Mouse (Mus musculus) hindbrain, embryonic 12.5 days (tissue): ENCODE data around the gene Dlx2. TPM values are rescaled to one million over a fixed set of nuclear protein-coding genes. Genes with fewer than 3 reads are reported as not detected.

Experiments
- ATAC-seq: fragments of 200-750 bp; cut with Nextera tagmentation; 2 replicates; pipeline ENCODE4 v1.8.0; 2017; ENCODE audit warnings: moderate TSS enrichment; ENCODE audit not compliant: low FRiP score
- H3K27ac ChIP-seq: fragments of 300-500 bp; sonication (generic); 2 replicates; pipeline ENCODE4 v1.5.1; 2016; ENCODE audit warnings: mild to moderate bottlenecking
- H3K27me3 ChIP-seq: fragments of 300-500 bp; sonication (generic); 2 replicates; pipeline ENCODE4 v1.6.1; 2016; ENCODE audit warnings: mild to moderate bottlenecking
- H3K36me3 ChIP-seq: fragments of 300-500 bp; sonication (generic); 2 replicates; pipeline ENCODE4 v1.6.1; 2016; ENCODE audit warnings: mild to moderate bottlenecking
- H3K4me1 ChIP-seq: fragments of 300-500 bp; sonication (generic); 2 replicates; pipeline ENCODE4 v1.6.1; 2016
- H3K4me2 ChIP-seq: fragments of 300-500 bp; sonication (generic); replicated peaks from 2 replicates; pipeline ENCODE4 v1.6.1; 2016; ENCODE audit warnings: mild to moderate bottlenecking
- H3K4me3 ChIP-seq: fragments of 300-500 bp; sonication (generic); 2 replicates; pipeline ENCODE4 v1.5.1; 2016; ENCODE audit warnings: mild to moderate bottlenecking
- H3K9ac ChIP-seq: fragments of 300-500 bp; sonication (generic); 2 replicates; pipeline ENCODE4 v1.6.1; 2016; ENCODE audit warnings: mild to moderate bottlenecking, moderate library complexity
- H3K9me3 ChIP-seq: fragments of 300-500 bp; sonication (generic); replicated peaks from 2 replicates; pipeline ENCODE4 v1.6.1; 2016; ENCODE audit warnings: mild to moderate bottlenecking
- WGBS: fragments of 180-500 bp; shearing (Covaris S2); methylation state at CpG from one replicate; pipeline ENCODE4 v1.1.7; 2016; 5-methylcytosine and 5-hydroxymethylcytosine counted together
- polyA plus RNA-seq: library from polyadenylated mRNA; unstranded; fragments of >200 nt; fragmentation: Nextera tagmentation; extraction: Ambion mirVana; gene quantifications from 2 replicates; pipeline ENCODE4 v1.2.1, GENCODE M21; 2016

Dlx2 gene
- polyA plus RNA-seq, 1 experiment from 2014 or later, result 4.7 TPM

- Histone ChIP-seq H3K27ac (no peak overlapping the region), H3K4me1 (peaks cover 14% of the 10 kb centered on the region), H3K4me2 (no peak overlapping the region), H3K27me3 (peaks cover 95% of the 10 kb centered on the region), H3K4me3 (0 out of 2 replicates have a peak overlapping the region, but pooled peaks have one; percentile 11), H3K9ac (no peak overlapping the region), H3K36me3 (no peaks in the 10 kb centered on the region), H3K9me3 (no peaks in the 10 kb centered on the region)
- 11% methylated on average over 5 of the region's 5 CpGs for WGBS
- ATAC-seq, result no peak
Measured at GRCm38 (mm10) chr2:71533094-71533493, 13.5 kb downstream of the Dlx2 start.

DNA sequence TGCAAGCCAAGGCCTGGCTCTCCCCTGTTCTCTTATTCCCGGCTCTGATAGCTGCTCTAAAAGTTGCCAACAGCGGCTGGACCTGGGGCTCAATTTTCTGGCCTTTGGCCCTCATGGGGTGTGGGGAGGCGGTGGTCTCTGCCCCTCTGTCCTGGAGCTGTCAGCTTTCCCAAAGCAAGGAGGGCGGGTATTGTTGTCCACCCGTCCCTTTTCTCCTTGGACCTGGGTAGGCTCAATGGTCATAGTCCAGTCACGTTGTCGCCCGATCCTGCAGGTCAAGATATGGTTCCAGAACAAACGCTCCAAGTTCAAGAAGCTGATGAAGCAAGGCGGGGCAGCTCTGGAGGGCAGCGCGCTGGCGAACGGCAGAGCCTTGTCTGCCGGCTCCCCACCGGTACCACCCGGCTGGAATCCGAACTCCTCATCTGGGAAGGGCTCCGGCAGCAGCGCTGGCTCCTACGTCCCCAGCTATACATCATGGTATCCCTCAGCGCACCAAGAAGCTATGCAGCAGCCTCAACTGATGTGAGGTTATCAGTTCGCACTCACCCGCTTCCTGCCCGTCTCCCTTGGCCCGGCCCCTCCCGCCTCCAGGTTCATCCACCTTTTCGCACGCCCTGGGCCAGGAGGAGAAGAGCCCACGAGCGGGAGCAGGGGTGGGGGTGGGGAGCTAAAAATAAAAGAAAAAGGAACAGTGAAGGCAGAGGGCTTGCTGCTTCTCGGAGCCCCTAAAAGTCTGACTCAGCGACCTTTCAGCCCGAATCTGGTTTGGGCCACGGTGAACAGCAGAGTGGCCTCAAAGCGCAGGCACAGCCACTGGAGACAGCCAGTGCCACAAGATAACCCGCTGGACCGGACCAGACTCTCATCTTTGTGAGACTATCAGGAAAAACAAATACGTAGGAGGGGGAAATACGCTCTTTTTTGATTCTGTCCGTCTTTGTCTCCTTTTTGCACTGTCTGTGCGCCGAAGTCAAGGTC, 14.3 kb downstream of the Dlx2 start:
- 0 out of 2 replicates have a peak overlapping the region, but pooled peaks have one; percentile 11 for H3K4me3 ChIP-seq

DNA sequence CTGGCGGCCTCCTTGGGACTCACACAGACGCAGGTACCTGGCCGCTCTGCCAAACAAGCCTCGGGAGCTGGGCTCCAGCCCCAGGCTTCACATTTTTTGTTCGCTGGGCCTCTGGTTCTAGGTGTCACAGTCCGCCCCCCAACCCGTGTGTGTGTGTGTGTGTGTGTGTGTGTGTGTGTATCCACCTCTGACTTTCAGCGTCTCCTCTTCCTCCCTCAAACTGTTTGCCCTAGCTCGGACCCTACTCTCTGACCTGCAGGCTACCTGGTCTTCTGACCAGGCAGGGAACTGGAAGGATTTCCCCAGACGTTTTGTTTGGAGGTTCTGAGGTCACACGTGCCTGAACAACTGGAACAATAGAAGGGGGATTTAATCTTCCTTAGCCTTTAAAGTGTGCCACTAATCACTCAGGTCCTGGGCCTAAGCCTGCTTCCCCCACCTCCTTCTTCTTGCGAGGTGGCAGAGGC, 15.4 kb downstream of the Dlx2 start:
- no peak overlapping the region for H3K9ac ChIP-seq
- no peak overlapping the region for H3K27ac ChIP-seq
- H3K4me2 ChIP-seq, result peak overlapping the region; percentile 76
- WGBS, result under 1% methylated on average over 12 of the region's 12 CpGs
- H3K36me3 ChIP-seq, result no peaks in the 10 kb centered on the region
- H3K4me1 ChIP-seq, result peaks cover 14% of the 10 kb centered on the region
- peak overlapping the region; percentile 41 for H3K4me3 ChIP-seq
- no peak for ATAC-seq
- no peaks in the 10 kb centered on the region for H3K9me3 ChIP-seq
- peaks cover 95% of the 10 kb centered on the region for H3K27me3 ChIP-seq

More for the DNA sequence above, 14.3 kb downstream of the Dlx2 start:
- 1% methylated on average over 43 of the region's 43 CpGs for WGBS
- Histone ChIP-seq H3K9me3 (no peaks in the 10 kb centered on the region), H3K27me3 (peaks cover 95% of the 10 kb centered on the region), H3K9ac (no peak overlapping the region), H3K36me3 (no peaks in the 10 kb centered on the region), H3K4me1 (peaks cover 14% of the 10 kb centered on the region), H3K4me2 (peak overlapping the region; percentile 11; the same call in 1 of the 2 replicates), H3K27ac (no peak overlapping the region)
- ATAC-seq, result no peak

DNA sequence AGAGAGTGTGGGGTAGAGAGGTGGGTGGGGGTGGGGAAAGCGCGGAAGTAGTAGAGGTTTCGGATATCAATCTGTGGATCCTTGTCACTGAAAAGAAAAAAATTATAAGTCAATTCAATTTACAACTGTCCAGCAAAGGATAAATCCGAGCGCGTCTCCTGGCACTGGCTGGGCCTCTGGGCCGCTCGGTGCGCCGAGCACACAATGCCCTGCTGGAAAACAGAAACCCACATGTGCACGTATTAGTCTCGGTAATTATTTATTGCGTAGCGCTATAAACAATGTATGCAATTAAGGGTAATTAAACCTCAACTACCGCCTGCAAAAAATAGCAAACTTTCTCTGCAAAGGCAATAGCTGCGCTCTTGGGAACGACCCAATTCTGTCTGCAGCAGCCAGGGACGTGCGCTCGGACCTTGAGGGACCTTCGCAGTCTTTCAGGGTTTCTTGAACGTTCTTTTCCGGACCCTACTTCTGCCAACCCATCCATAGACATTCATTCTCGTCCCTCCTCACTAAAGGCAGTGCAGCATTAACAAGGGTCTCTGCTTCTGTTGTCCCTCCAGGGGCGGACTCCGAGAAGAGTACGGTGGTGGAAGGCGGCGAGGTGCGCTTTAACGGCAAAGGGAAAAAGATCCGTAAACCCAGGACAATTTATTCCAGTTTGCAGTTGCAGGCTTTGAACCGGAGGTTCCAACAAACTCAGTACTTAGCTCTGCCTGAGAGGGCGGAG, 16.0 kb downstream of the Dlx2 start:
- H3K27ac ChIP-seq, result no peak overlapping the region
- peaks cover 97% of the 10 kb centered on the region for H3K27me3 ChIP-seq
- peak overlapping the region; percentile 76 for H3K4me2 ChIP-seq
- no peaks in the 10 kb centered on the region for H3K36me3 ChIP-seq
- 1% methylated on average over 34 of the region's 34 CpGs for WGBS
- H3K4me1 ChIP-seq, result peaks cover 14% of the 10 kb centered on the region
- peak overlapping the region; percentile 41 for H3K4me3 ChIP-seq
- H3K9ac ChIP-seq, result no peak overlapping the region
- H3K9me3 ChIP-seq, result no peaks in the 10 kb centered on the region
- no peak for ATAC-seq

- WGBS, result under 1% methylated on average over 48 of the region's 60 CpGs
- peak overlapping the region; percentile 76 for H3K4me2 ChIP-seq
- H3K27me3 ChIP-seq, result peaks cover 99% of the 10 kb centered on the region
- H3K4me1 ChIP-seq, result peaks cover 14% of the 10 kb centered on the region
- peak; percentile 93 for ATAC-seq
- peak overlapping the region; percentile 44 for H3K9ac ChIP-seq
- H3K27ac ChIP-seq, result peak overlapping the region; percentile 57; the same call in 1 of the 2 replicates
- H3K9me3 ChIP-seq, result no peaks in the 10 kb centered on the region
- H3K4me3 ChIP-seq, result peak overlapping the region; percentile 41
- no peaks in the 10 kb centered on the region for H3K36me3 ChIP-seq
Measured at GRCm38 (mm10) chr2:71529511-71530351, 16.8 kb downstream of the Dlx2 start.

DNA sequence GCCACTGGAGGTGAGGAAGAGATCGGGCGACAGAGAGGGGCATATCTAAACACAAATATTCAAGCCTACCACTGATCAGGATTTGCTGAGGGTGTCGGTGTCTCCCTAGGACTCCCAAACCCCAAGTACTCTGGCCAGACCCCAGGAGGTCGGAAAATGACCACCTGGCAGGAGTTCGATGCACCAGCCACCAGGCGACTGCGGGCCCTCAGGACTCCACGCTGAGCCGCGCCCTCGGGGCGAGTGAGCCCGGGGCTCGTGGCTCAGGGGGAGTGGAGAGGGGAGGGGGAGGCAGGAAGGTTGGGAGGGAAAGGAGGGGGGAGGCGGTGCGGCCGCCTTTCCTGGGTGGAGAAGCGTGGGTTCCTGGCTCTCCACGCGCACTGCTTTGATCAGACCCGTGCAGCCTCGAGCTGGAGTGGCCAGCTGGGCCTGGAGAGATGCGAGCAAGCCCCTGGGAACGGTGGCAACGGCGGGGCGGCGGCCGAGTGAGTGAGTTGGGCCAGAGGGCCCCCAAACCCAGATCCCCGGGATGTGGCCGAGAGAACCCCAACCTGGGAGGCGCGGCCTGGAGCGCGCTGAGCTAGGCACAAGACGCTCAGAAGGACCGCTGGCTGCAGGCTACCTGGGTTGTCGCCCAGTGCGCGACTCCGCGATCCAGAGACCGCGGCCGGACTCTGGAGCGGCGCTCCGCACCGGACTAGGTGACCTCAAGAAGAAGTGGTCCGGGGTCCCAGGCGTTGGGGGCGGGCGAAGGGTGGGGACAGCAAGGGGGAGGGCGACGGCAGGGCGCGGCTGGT, 17.6 kb downstream of the Dlx2 start:
- Histone ChIP-seq H3K9ac (peak overlapping the region; percentile 44), H3K36me3 (no peaks in the 10 kb centered on the region), H3K4me3 (peak overlapping the region; percentile 41), H3K27me3 (peaks cover 97% of the 10 kb centered on the region), H3K27ac (peak overlapping the region; percentile 36; the same call in 1 of the 2 replicates), H3K4me1 (peaks cover 14% of the 10 kb centered on the region), H3K4me2 (peak overlapping the region; percentile 76), H3K9me3 (no peaks in the 10 kb centered on the region)
- WGBS, result under 1% methylated on average over 51 of the region's 57 CpGs
- peak; percentile 66 for ATAC-seq

- H3K27me3 ChIP-seq, result peaks cover 97% of the 10 kb centered on the region
- no peaks in the 10 kb centered on the region for H3K9me3 ChIP-seq
- 2% methylated on average over 26 of the region's 26 CpGs for WGBS
- H3K27ac ChIP-seq, result peak within 1 kb of the TSS; percentile 36; the same call in 1 of the 2 replicates
- peak within 1 kb of the TSS; percentile 41 for H3K4me3 ChIP-seq
- no peaks in the 10 kb centered on the region for H3K36me3 ChIP-seq
- H3K4me1 ChIP-seq, result peaks cover 14% of the 10 kb centered on the region
- peak within 1 kb of the TSS; percentile 76 for H3K4me2 ChIP-seq
- peak within 1 kb of the TSS; percentile 44 for H3K9ac ChIP-seq
- ATAC-seq, result no peak
Measured at GRCm38 (mm10) chr2:71528014-71528713, 18.4 kb downstream of the Dlx2 start, which contains the start of gene Dlx1. Dlx1 (plus strand) TSS chr2:71528113.

GRCm38 (mm10) chr2:71527323-71528013, 19.1 kb downstream of the Dlx2 start:
- Histone ChIP-seq H3K4me3 (no peak overlapping the region), H3K4me1 (peaks cover 14% of the 10 kb centered on the region), H3K27ac (no peak overlapping the region), H3K9me3 (no peaks in the 10 kb centered on the region), H3K4me2 (no peak overlapping the region; the same call in 1 of the 2 replicates), H3K36me3 (no peaks in the 10 kb centered on the region), H3K27me3 (peaks cover 97% of the 10 kb centered on the region), H3K9ac (no peak overlapping the region)
- ATAC-seq, result no peak
- WGBS, result 1% methylated on average over 24 of the region's 24 CpGs

DNA sequence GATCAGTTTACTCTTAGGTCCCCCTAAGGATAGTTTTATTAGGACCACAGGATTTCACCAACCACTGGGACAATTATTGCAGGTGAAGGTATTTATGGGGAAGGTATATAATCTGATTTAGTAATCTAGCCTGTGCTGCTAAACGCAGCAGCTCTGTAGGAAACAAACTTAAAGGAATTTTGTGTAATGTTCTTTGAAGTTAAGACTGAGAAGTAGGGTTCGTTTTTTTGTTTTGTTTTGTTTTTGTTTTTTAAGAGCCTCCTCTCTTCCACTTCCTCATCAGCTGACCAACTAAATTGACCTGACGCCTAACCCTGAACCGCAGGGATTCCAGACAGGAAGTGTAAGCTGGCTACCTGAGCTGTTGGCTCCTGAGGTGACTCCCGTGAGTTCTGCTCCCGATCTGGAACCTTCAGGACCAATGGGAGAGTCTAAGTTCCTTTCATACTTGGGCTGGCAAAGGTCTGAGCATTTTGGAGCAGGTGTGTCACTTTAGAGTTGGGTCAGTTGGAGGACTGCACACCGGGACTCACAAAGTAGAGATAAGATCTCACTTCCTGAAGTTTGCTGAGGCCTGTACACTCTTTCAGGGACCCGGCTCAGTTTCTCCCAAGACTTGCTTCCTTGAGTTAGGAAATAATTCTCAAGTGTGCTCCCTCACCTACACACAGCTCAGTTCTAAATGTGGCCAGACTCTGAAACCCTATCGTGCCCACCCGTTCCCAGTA, 19.8 kb downstream of the Dlx2 start:
- Histone ChIP-seq H3K27me3 (peaks cover 95% of the 10 kb centered on the region), H3K4me1 (peaks cover 14% of the 10 kb centered on the region), H3K9me3 (no peaks in the 10 kb centered on the region), H3K27ac (no peak overlapping the region), H3K9ac (no peak overlapping the region), H3K4me2 (no peak overlapping the region; the same call in 1 of the 2 replicates), H3K36me3 (no peaks in the 10 kb centered on the region), H3K4me3 (no peak overlapping the region)
- WGBS, result 6% methylated on average over 10 of the region's 10 CpGs
- no peak for ATAC-seq
